Mouse (Mus musculus) E14TG2a.4 (cell line): ENCODE data around the gene Hnrnpa2b1.

Source experiments
- CTCF ChIP-seq: conservative IDR thresholded peaks from 2 replicates; pipeline ENCODE4 v1.5.1; 2014; ENCODE audit warnings: low read length
- NANOG ChIP-seq: IDR thresholded peaks from 2 replicates; pipeline ENCODE4 v1.6.1; 2014; ENCODE audit warnings: borderline replicate concordance, low read length, mixed read lengths
- POU5F1 ChIP-seq: IDR thresholded peaks from 2 replicates; pipeline ENCODE4 v1.6.1; 2014; ENCODE audit warnings: low read length, borderline replicate concordance

GRCm38 (mm10) chr6:51479136-51479731 is 9.5 kb upstream of the Hnrnpa2b1 start:
- no peak for TF ChIP-seq CTCF
- TF ChIP-seq POU5F1, result no peak
- TF ChIP-seq NANOG, result no peak
